Mouse (Mus musculus) left cerebral cortex, adult 8-10 months (tissue): ENCODE measurements at regions not wholly inside any gene's neighbourhood (a gene's known extent, or its start where the extent isn't known, plus 50 kb on each side); places are given as distances from the start of the nearest gene placed in this dataset.
A peak's percentile ranks its signal among the peaks of the same experiment; 100 is the strongest.

Experiments used
- DNase-seq, 2 experiments: peaks; one replicate each; pipeline ENCODE4 v3.0.0; 2022; ENCODE audit warnings: low spot score in 2 of 2

GRCm38 (mm10) chr11:65365751-65366559 lies 96.2 kb upstream of the Myocd start:
- no peak for DNase-seq

- DNase-seq, result no peak
Observed at GRCm38 (mm10) chr11:65364910-65365309, 95.1 kb upstream of the Myocd start.

- DNase-seq, result peak in 1 of 2 experiments; percentile 23
Observed at GRCm38 (mm10) chr11:65363846-65364245, 94.1 kb upstream of the Myocd start.

GRCm38 (mm10) chr11:65360729-65361128 lies 90.9 kb upstream of the Myocd start:
- DNase-seq, result no peak

GRCm38 (mm10) chr11:65358908-65359307 lies 89.1 kb upstream of the Myocd start:
- no peak for DNase-seq

GRCm38 (mm10) chr11:65352516-65352915 lies 82.7 kb upstream of the Myocd start:
- DNase-seq, result no peak

GRCm38 (mm10) chr11:65349013-65349412 lies 79.2 kb upstream of the Myocd start:
- no peak for DNase-seq

GRCm38 (mm10) chr11:65341683-65342440 lies 72.1 kb upstream of the Myocd start:
- DNase-seq, result no peak

- no peak for DNase-seq
Observed at GRCm38 (mm10) chr11:65334286-65334685, 64.5 kb upstream of the Myocd start.

- no peak for DNase-seq
Observed at GRCm38 (mm10) chr11:65333101-65333500, 63.3 kb upstream of the Myocd start.

- no peak for DNase-seq
Observed at GRCm38 (mm10) chr11:65322877-65323440, 53.2 kb upstream of the Myocd start.
